Mouse (Mus musculus) G1E (cell line): Measurements from ENCODE around the gene Lama4. TPM values are rescaled to one million over a fixed set of nuclear protein-coding genes. Genes with fewer than 3 reads are reported as not detected.

Experiments
- ATAC-seq: 2 replicates; pipeline ENCODE4 v1.8.0; 2016; ENCODE audit warnings: mild to moderate bottlenecking; ENCODE audit not compliant: insufficient number of reproducible peaks, poor library complexity, low FRiP score, severe bottlenecking; ENCODE audit errors: extremely low read depth
- DNase-seq: peaks from one replicate; pipeline ENCODE4 v3.0.0; 2012; ENCODE audit warnings: low spot score
- H3K27me3 ChIP-seq: 2 replicates; pipeline ENCODE4 v1.6.1; 2012; ENCODE audit warnings: mild to moderate bottlenecking, low read length, inconsistent platforms; ENCODE audit not compliant: insufficient read depth
- H3K36me3 ChIP-seq: replicated peaks from 2 replicates; pipeline ENCODE3; 2012; ENCODE audit warnings: mild to moderate bottlenecking, inconsistent platforms
- H3K4me1 ChIP-seq: 2 replicates; pipeline ENCODE4 v1.6.1; 2012; ENCODE audit warnings: low read depth, low read length, inconsistent platforms, mixed read lengths; ENCODE audit not compliant: insufficient read depth
- H3K4me3 ChIP-seq: 2 replicates; pipeline ENCODE4 v1.5.1; 2012; ENCODE audit warnings: low read depth, mild to moderate bottlenecking, inconsistent platforms, low read length, moderate library complexity, mixed read lengths
- H3K9me3 ChIP-seq: replicated peaks from 2 replicates; pipeline ENCODE4 v1.6.1; 2012; ENCODE audit warnings: inconsistent platforms
- CTCF ChIP-seq: IDR thresholded peaks from 2 replicates; pipeline ENCODE4 v1.5.1; 2012; ENCODE audit warnings: low read depth, low read length, inconsistent platforms, mixed read lengths
- GATA1 ChIP-seq: IDR thresholded peaks from 2 replicates; pipeline ENCODE4 v1.6.1; 2012; ENCODE audit warnings: borderline replicate concordance, low read length, inconsistent platforms, mixed read lengths
- GATA2 ChIP-seq: IDR thresholded peaks from 2 replicates; pipeline ENCODE4 v1.6.1; 2012; ENCODE audit warnings: low read depth, low read length, inconsistent platforms, borderline replicate concordance
- POLR2AphosphoS5 ChIP-seq: IDR thresholded peaks from 2 replicates; pipeline ENCODE4 v1.6.1; 2012; ENCODE audit warnings: low read depth, low read length, inconsistent platforms; ENCODE audit not compliant: insufficient replicate concordance
- TAL1 ChIP-seq: conservative IDR thresholded peaks from 2 replicates; pipeline ENCODE4 v1.6.1; 2012; ENCODE audit warnings: low read depth, low read length, inconsistent platforms, mixed read lengths
- polyA plus RNA-seq: library from polyadenylated mRNA; stranded (reverse); fragments of >175 nt; gene quantifications from 2 replicates; pipeline ENCODE4 v1.2.3, GENCODE M21; 2012
- total RNA-seq, 2 experiments: library from RNA; stranded (forward) in 1 of 2; stranded (reverse) in 1 of 2; fragments of 200-1000 nt in 1 of 2; fragments of >200 nt in 1 of 2; fragmentation: Nextera tagmentation in 1 of 2; gene quantifications; 2 replicates each; pipeline ENCODE4 v1.2.3; 2014 to 2017

Lama4 gene
- total and polyA plus RNA-seq, 3 experiments: 0.38 TPM; not detected in 2

DNA sequence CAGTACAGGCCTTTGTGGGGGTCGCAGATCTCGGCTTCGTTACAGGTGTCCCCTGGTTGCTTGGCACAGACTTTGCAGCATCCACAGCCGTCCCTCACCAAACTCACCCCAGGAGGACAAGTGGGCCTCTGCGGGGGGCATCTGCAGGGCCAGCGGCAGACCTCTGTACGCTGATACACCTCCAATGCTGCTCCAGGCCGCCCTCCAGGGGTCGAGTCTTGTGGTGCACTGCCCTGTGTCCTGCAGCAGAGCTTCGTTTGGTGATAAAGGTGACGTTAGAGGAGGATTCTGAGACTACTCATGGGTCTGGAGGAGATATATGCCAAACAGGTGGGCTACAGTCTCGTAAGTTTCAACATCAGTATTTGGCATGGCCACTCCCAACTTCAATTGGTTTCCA, 193.0 kb downstream of the Lama4 start:
- Histone ChIP-seq H3K27me3 (peaks cover 13% of the 10 kb centered on the region), H3K4me3 (no peak overlapping the region), H3K9me3 (no peaks in the 10 kb centered on the region), H3K4me1 (peaks cover 4% of the 10 kb centered on the region), H3K36me3 (peaks cover 19% of the 10 kb centered on the region)
- ATAC-seq (no peak), DNase-seq (no peak)
- TF ChIP-seq POLR2AphosphoS5: no peak
- no peak for TF ChIP-seq GATA2
- no peak for TF ChIP-seq GATA1
- no peak for TF ChIP-seq CTCF
- TF ChIP-seq TAL1: no peak

Other genes with a start within 250 kb of the Lama4 start
- not detected in 2 replicates for gene Rfpl4b, start 143.7 kb upstream of the Lama4 start, total RNA-seq (2014; fragmentation: Nextera tagmentation)
- 0.16 TPM in 1 of 2 replicates, not detected in the other for gene Rfpl4b, start 143.7 kb upstream of the Lama4 start, total RNA-seq (2017)
- gene Rfpl4b, start 143.7 kb upstream of the Lama4 start, polyA plus RNA-seq: not detected in 2 replicates
- gene Fam229b, start 168.4 kb downstream of the Lama4 start, total RNA-seq (2014; fragmentation: Nextera tagmentation): 0.73 and 11.0 TPM in 2 replicates
- gene Fam229b, start 168.4 kb downstream of the Lama4 start, total RNA-seq (2017): 1.6 and 2.3 TPM in 2 replicates
- 0.16 and 0.25 TPM in 2 replicates for gene Fam229b, start 168.4 kb downstream of the Lama4 start, polyA plus RNA-seq
- gene Tube1, start 168.5 kb downstream of the Lama4 start, total RNA-seq (2014; fragmentation: Nextera tagmentation): 33.3 and 36.4 TPM in 2 replicates
- 24.8 TPM in 2 replicates for gene Tube1, start 168.5 kb downstream of the Lama4 start, total RNA-seq (2017)
- gene Tube1, start 168.5 kb downstream of the Lama4 start, polyA plus RNA-seq: 3.7 and 4.2 TPM in 2 replicates
- gene Ccn6, start 198.3 kb downstream of the Lama4 start, total RNA-seq (2014; fragmentation: Nextera tagmentation): not detected in 2 replicates
- not detected in 2 replicates for gene Ccn6, start 198.3 kb downstream of the Lama4 start, total RNA-seq (2017)
- gene Ccn6, start 198.3 kb downstream of the Lama4 start, polyA plus RNA-seq: not detected in 2 replicates